Mouse (Mus musculus) forebrain, embryonic 11.5 days (tissue): ENCODE results near the gene Ccdc57. TPM values are rescaled to one million over a fixed set of nuclear protein-coding genes. Genes with fewer than 3 reads are reported as not detected.

Source experiments
- ATAC-seq: fragments of 200-750 bp; cut with Nextera tagmentation; replicated peaks from 2 replicates; pipeline ENCODE4 v1.8.0; 2017; ENCODE audit warnings: moderate TSS enrichment; ENCODE audit not compliant: low FRiP score
- DNase-seq: peaks from one replicate; pipeline ENCODE4 v3.0.0-alpha.2; 2017; ENCODE audit warnings: low spot score
- H3K27ac ChIP-seq: fragments of 300-500 bp; sonication (generic); 2 replicates; pipeline ENCODE4 v1.5.1; 2014; ENCODE audit warnings: low read depth, low read length
- H3K27me3 ChIP-seq: fragments of 300-500 bp; sonication (generic); 2 replicates; pipeline ENCODE4 v1.6.1; 2014; ENCODE audit warnings: mild to moderate bottlenecking, low read length, mixed read lengths; ENCODE audit not compliant: control insufficient read depth, insufficient read depth
- H3K36me3 ChIP-seq: fragments of 300-500 bp; sonication (generic); 2 replicates; pipeline ENCODE4 v1.6.1; 2014; ENCODE audit warnings: mild to moderate bottlenecking, low read length, moderate library complexity, mixed read lengths; ENCODE audit not compliant: control insufficient read depth, insufficient read depth
- H3K4me1 ChIP-seq: fragments of 300-500 bp; sonication (generic); replicated peaks from 2 replicates; pipeline ENCODE4 v1.6.1; 2014; ENCODE audit warnings: low read length, mixed read lengths; ENCODE audit not compliant: control insufficient read depth, insufficient read depth
- H3K4me2 ChIP-seq: fragments of 300-500 bp; sonication (generic); 2 replicates; pipeline ENCODE4 v1.6.1; 2014; ENCODE audit warnings: low read depth, mild to moderate bottlenecking, low read length, moderate library complexity, mixed read lengths; ENCODE audit not compliant: severe bottlenecking
- H3K4me3 ChIP-seq: fragments of 300-500 bp; sonication (generic); 2 replicates; pipeline ENCODE4 v1.5.1; 2014; ENCODE audit warnings: low read depth, low read length
- H3K9ac ChIP-seq: fragments of 300-500 bp; sonication (generic); 2 replicates; pipeline ENCODE4 v1.6.1; 2014; ENCODE audit warnings: low read length
- H3K9me3 ChIP-seq: fragments of 300-500 bp; sonication (generic); 2 replicates; pipeline ENCODE4 v1.6.1; 2016; ENCODE audit warnings: low read length, mixed read lengths; ENCODE audit not compliant: control insufficient read depth
- WGBS: fragments of 180-500 bp; shearing (Covaris S2); extraction: QIAGEN DNeasy Blood & Tissue Kit; methylation state at CpG from one replicate; pipeline ENCODE4 v1.1.7; 2014; 5-methylcytosine and 5-hydroxymethylcytosine counted together
- polyA plus RNA-seq: library from polyadenylated mRNA; unstranded; fragments of >200 nt; fragmentation: Nextera tagmentation; extraction: Ambion mirVana; gene quantifications from 2 replicates; pipeline ENCODE4 v1.2.1, GENCODE M21; 2014

Ccdc57 gene
- polyA plus RNA-seq, 1 experiment from 2014 or later = 7.7 TPM

DNA sequence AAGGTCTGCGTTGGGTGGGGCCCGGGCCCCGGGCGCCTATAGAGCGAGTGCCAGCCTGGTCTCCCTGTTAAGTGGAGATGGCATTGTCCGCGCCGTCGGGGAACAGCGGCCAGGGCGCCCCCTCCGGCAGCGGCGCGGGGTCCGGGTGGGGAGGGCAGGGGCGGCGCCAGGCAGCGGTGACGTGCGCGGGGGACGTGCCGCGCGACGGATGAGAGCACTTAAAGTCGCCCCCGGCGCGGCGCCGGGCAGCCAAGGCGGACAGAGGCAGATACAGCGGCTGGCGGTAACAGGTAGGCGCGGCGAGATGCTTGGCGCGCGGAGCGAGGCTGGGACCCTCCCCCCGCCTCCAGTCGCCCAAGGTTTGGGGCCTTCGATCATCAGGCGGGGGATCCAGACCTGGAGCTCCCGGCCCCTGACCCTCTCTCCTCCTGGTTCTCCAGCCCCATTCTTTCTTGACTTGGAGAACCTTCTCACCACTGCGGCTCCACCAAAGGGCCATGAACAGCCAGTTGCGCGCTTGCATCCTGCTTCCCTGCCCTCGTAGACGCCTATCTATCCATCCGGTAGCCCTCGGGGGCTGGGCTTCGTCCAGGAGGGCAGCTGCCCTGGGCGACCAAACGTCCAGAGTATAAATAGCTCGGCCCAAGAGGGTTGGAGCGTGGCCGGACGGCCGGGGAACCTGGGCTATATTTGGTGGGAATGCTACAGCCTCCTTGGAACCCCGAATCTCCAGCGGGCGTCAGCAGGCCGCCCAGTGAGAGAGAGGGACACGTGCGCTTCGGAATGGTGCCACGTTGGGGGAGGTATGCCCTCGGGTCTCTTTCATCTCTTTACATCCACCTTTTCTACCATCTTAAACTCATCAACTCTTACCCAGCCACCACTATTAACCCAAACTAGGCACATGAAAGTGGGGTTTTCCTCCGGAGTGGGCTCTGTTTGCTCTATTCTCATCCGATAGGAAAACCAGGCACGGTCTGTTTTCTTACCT, 16.5 kb upstream of the Ccdc57 start:
- 1% methylated on average over 73 of the region's 75 CpGs for WGBS
- ATAC-seq (peak; percentile 64), DNase-seq (peak; percentile 89)
- no peak overlapping the region for H3K27ac ChIP-seq
- no peaks in the 10 kb centered on the region; the same call in 1 of the 2 replicates for H3K27me3 ChIP-seq
- no peaks in the 10 kb centered on the region for H3K9me3 ChIP-seq
- H3K4me2 ChIP-seq = peak overlapping the region; percentile 62
- H3K36me3 ChIP-seq = no peaks in the 10 kb centered on the region
- H3K4me1 ChIP-seq = peaks cover 12% of the 10 kb centered on the region; the same call in 1 of the 2 replicates
- H3K4me3 ChIP-seq = peak overlapping the region; percentile 48
- H3K9ac ChIP-seq = peak overlapping the region; percentile 71

DNA sequence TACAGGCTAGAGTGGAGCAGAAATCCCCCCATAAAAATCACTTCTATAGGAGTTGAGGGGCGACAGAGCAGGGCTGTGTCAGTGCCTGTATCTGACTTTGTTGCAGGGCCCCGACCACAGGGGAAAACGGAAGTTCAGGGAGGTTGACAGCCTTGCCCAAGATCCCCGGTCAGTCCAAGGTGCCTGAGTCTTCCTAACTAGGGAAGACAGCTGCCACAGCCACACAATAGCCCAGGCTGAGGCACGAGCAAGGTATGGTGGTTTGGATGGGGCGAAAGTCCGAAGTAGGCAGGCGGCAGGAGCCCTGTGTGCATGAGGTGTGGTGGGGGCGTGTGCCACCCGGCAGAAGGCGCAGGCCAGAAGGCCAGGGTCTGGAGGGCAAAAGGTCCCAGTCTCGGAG, 15.7 kb upstream of the Ccdc57 start, which contains the start of gene Slc16a3:
TSS of gene Slc16a3 (plus strand) at position 153 of the 400 bp plus-strand sequence.
- Histone ChIP-seq H3K9ac (peak within 1 kb of the TSS; percentile 71), H3K4me2 (peak within 1 kb of the TSS; percentile 62), H3K27ac (no peak within 1 kb of the TSS), H3K27me3 (no peaks in the 10 kb centered on the region; the same call in 1 of the 2 replicates), H3K9me3 (no peaks in the 10 kb centered on the region), H3K36me3 (no peaks in the 10 kb centered on the region), H3K4me3 (peak within 1 kb of the TSS; percentile 48), H3K4me1 (peaks cover 12% of the 10 kb centered on the region; the same call in 1 of the 2 replicates)
- no peak for DNase-seq
- no peak for ATAC-seq
- 42% methylated on average over 12 of the region's 12 CpGs for WGBS

DNA sequence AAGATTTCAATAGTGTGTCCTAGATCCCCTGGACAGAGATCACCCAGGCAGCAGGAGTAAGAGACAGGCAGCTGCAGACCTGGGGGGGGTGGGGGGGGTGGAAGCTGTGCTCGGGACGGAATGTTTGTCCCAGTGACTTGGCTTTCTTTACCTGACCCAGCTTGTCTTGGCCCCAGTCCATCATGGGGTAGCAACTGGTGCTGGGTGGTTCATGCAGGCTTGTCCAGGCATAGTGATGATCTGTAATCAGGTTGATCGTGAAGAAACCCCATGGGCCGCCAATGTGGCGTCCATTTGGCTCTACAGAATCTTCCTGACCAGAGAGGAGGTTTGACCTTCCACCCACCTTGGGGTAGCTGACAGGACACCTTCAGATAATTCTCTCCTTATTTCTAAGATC, 13.3 kb upstream of the Ccdc57 start:
- Histone ChIP-seq H3K36me3 (no peaks in the 10 kb centered on the region), H3K4me2 (no peak overlapping the region), H3K27me3 (no peaks in the 10 kb centered on the region; the same call in 1 of the 2 replicates), H3K4me1 (peaks cover 7% of the 10 kb centered on the region; the same call in 1 of the 2 replicates), H3K4me3 (no peak overlapping the region), H3K9ac (no peak overlapping the region), H3K27ac (no peak overlapping the region), H3K9me3 (no peaks in the 10 kb centered on the region)
- DNase-seq = no peak
- 90% methylated on average over 5 of the region's 5 CpGs for WGBS
- ATAC-seq = no peak

DNA sequence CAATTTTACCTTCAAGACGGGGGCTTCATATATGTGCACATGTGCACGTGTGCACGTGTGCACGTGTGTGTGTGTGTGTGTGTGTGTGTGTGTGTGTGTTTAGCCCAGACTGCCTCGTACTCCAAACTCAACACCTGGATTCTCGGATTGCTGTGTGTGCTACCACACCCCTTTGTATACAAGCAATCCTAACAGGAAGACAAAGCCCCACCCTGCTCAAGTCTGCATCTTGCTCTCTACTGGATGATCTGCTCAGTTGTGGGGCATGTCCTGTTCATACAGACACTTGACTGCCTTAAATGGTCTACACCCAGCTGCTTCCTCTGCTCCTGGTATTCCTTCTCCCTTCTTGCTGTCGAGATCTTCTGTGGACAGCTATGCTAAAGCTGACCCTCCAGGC, 12.6 kb upstream of the Ccdc57 start:
- no peaks in the 10 kb centered on the region; the same call in 1 of the 2 replicates for H3K27me3 ChIP-seq
- DNase-seq (no peak), ATAC-seq (no peak)
- no peak overlapping the region for H3K27ac ChIP-seq
- H3K9me3 ChIP-seq = no peaks in the 10 kb centered on the region
- no peaks in the 10 kb centered on the region for H3K36me3 ChIP-seq
- 87% methylated on average over 7 of the region's 7 CpGs for WGBS
- peaks cover 4% of the 10 kb centered on the region; the same call in 1 of the 2 replicates for H3K4me1 ChIP-seq
- no peak overlapping the region for H3K9ac ChIP-seq
- no peak overlapping the region for H3K4me2 ChIP-seq
- H3K4me3 ChIP-seq = no peak overlapping the region

DNA sequence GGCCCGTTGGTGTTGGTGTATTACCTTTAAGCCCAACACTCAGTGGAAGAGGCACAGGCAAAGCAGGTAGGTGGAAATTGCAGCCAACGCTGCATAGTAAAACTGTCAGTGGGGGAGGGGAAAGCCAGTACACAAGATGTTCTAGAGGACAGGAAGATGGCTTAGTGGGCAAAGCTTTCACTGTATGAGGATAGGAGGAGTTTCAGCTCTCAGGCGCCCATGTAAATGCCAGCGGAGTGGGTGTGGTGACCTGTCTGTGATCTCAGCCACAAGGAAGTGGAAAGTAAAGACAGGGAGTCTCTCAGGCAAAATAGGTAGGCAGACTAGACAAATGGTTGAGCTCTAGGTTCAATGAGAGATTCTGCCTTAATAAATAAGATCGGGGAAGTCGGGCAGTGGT, 8.3 kb upstream of the Ccdc57 start:
- Histone ChIP-seq H3K4me2 (no peak overlapping the region), H3K4me1 (no peaks in the 10 kb centered on the region), H3K36me3 (no peaks in the 10 kb centered on the region), H3K4me3 (no peak overlapping the region), H3K27me3 (no peaks in the 10 kb centered on the region), H3K9me3 (no peaks in the 10 kb centered on the region), H3K9ac (no peak overlapping the region), H3K27ac (no peak overlapping the region)
- DNase-seq = no peak
- no peak for ATAC-seq
- 90% methylated on average over 6 of the region's 6 CpGs for WGBS

DNA sequence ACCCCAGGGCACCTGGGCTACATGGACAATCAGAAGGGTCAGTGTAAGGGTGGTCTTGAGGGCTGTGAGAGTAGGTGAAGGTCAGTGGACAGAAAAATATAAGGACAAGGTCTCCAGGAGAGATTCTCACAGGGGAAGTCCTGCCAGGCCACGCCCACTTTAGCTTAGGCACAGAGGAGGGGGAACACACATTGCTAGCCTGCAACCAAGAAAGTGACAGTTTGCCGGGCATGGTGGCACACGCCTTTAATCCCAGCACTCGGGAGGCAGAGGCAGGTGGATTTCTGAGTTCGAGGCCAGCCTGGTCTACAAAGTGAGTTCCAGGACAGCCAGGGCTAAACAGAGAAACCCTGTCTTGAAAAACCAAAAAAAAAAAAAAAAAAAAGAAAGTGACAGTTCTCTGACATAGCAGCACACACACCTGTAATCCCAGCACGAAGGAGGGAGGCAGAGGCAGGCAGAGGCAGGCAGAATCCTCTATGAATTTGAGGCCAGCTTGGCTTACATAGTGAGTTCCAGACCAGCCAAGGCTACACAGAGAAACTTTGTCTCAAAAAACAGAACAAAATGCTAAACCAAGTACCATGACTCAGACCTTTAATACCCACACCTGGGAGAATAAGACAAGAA, 7.2 kb upstream of the Ccdc57 start:
- H3K4me2 ChIP-seq = no peak overlapping the region
- DNase-seq = no peak
- no peak overlapping the region for H3K4me3 ChIP-seq
- no peaks in the 10 kb centered on the region for H3K9me3 ChIP-seq
- no peak overlapping the region for H3K9ac ChIP-seq
- H3K36me3 ChIP-seq = no peaks in the 10 kb centered on the region
- no peak overlapping the region for H3K27ac ChIP-seq
- no peaks in the 10 kb centered on the region for H3K27me3 ChIP-seq
- H3K4me1 ChIP-seq = no peaks in the 10 kb centered on the region
- ATAC-seq = no peak
- 70% methylated on average over 6 of the region's 6 CpGs for WGBS

DNA sequence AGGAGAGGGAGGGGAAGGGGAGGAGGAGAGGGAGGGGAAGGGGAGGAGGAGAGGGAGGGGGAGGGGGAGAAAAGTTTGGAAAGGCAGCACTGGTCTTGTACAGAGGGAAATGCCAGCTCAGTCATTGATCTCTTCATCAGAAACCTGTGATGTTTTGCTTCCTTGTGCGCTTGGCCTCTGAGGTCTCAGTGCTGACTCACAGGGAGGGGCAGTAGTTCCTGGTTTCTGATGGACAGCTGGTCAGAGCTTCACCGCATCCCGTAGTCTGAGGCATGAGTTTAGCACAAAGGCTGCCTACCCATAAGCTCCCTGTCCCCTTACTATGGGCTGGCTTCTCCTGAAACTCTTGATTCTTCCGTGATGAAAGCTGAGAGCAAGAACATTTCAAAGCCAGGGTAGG, 6.1 kb upstream of the Ccdc57 start:
- 54% methylated on average over 4 of the region's 4 CpGs for WGBS
- no peaks in the 10 kb centered on the region for H3K36me3 ChIP-seq
- H3K27me3 ChIP-seq = no peaks in the 10 kb centered on the region
- H3K27ac ChIP-seq = no peak overlapping the region
- no peak overlapping the region for H3K4me3 ChIP-seq
- no peak for ATAC-seq
- H3K4me1 ChIP-seq = no peaks in the 10 kb centered on the region
- no peaks in the 10 kb centered on the region for H3K9me3 ChIP-seq
- no peak overlapping the region for H3K4me2 ChIP-seq
- no peak overlapping the region for H3K9ac ChIP-seq
- DNase-seq = peak; percentile 42

DNA sequence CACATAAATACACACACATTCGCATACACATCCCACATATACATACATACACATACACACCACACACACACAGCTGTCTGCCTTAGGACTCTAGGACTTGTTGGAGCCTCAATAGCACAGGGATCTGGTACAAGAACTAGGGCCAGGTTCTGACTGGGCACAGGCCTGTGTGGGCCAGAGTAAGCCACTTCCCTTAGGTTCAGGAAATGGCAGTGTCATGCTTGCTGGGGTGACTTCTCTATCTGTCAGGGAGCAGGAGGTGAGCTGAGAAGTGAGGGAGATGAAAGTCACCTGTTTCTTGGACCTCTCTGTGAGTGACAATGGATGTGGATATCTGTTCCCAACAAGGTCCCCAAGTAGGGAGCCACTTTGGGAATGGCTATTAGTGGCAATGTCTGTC, 5.3 kb upstream of the Ccdc57 start:
- H3K4me3 ChIP-seq = no peak overlapping the region
- H3K4me2 ChIP-seq = no peak overlapping the region
- DNase-seq (no peak), ATAC-seq (no peak)
- no peak overlapping the region for H3K9ac ChIP-seq
- no peaks in the 10 kb centered on the region for H3K9me3 ChIP-seq
- H3K4me1 ChIP-seq = no peaks in the 10 kb centered on the region
- H3K27ac ChIP-seq = no peak overlapping the region
- no peaks in the 10 kb centered on the region for H3K27me3 ChIP-seq
- WGBS = 84% methylated on average over 1 of the region's 1 CpGs
- no peaks in the 10 kb centered on the region for H3K36me3 ChIP-seq
